Mouse (Mus musculus): ENCODE results near the gene 1700001O22Rik. TPM values are rescaled to one million over a fixed set of nuclear protein-coding genes. Genes with fewer than 3 reads are reported as not detected.

Gene 1700001O22Rik
- polyA plus RNA-seq, 1 experiment from 2014 or later, result 2.6 TPM

GRCm38 (mm10) chr2:30830283-30830795 is 26.9 kb upstream of the 1700001O22Rik start, which contains the start of gene Asb6:
Gene Asb6 (minus strand): TSS chr2:30830333.
- no peak for ATAC-seq (replicated peaks)
- Histone ChIP-seq H3K27ac (replicated peaks) (no peak within 1 kb of the TSS), H3K4me2 (replicated peaks) (no peak within 1 kb of the TSS), H3K4me3 (no peak within 1 kb of the TSS), H3K9me3 (no peaks in the 10 kb centered on the region), H3K27me3 (no peaks in the 10 kb centered on the region), H3K36me3 (peaks cover 5% of the 10 kb centered on the region; the same call in 1 of the 2 replicates), H3K9ac (replicated peaks) (no peak within 1 kb of the TSS), H3K4me1 (peaks cover 14% of the 10 kb centered on the region)
- WGBS, result 8% methylated on average over 4 of the region's 4 CpGs

- Histone ChIP-seq H3K4me2 (replicated peaks) (no peak overlapping the region), H3K9ac (replicated peaks) (no peak overlapping the region), H3K9me3 (no peaks in the 10 kb centered on the region), H3K36me3 (peaks cover 15% of the 10 kb centered on the region), H3K27me3 (no peaks in the 10 kb centered on the region), H3K27ac (replicated peaks) (no peak overlapping the region), H3K4me3 (no peak overlapping the region), H3K4me1 (peaks cover 14% of the 10 kb centered on the region)
- WGBS, result 34% methylated on average over 5 of the region's 5 CpGs
- ATAC-seq (replicated peaks), result no peak
These were observed 25.9 kb upstream of the 1700001O22Rik start for GRCm38 (mm10) chr2:30829315-30829714.

GRCm38 (mm10) chr2:30827749-30828475 is 24.5 kb upstream of the 1700001O22Rik start:
- Histone ChIP-seq H3K4me1 (peaks cover 20% of the 10 kb centered on the region), H3K4me2 (replicated peaks) (peak overlapping the region; percentile 94), H3K27me3 (no peaks in the 10 kb centered on the region), H3K9ac (replicated peaks) (peak overlapping the region; percentile 90), H3K9me3 (no peaks in the 10 kb centered on the region), H3K36me3 (peaks cover 29% of the 10 kb centered on the region), H3K27ac (replicated peaks) (peak overlapping the region; percentile 62), H3K4me3 (peak overlapping the region; percentile 91)
- WGBS, result under 1% methylated on average over 63 of the region's 63 CpGs
- ATAC-seq (replicated peaks), result peak; percentile 87

- H3K9ac ChIP-seq (replicated peaks), result peak overlapping the region; percentile 90
- H3K4me2 ChIP-seq (replicated peaks), result peak overlapping the region; percentile 94
- no peaks in the 10 kb centered on the region for H3K9me3 ChIP-seq
- 33% methylated on average over 26 of the region's 26 CpGs for WGBS
- no peaks in the 10 kb centered on the region for H3K27me3 ChIP-seq
- H3K36me3 ChIP-seq, result peaks cover 37% of the 10 kb centered on the region
- peaks cover 20% of the 10 kb centered on the region for H3K4me1 ChIP-seq
- no peak for ATAC-seq (replicated peaks)
- peak overlapping the region; percentile 62 for H3K27ac ChIP-seq (replicated peaks)
- H3K4me3 ChIP-seq, result peak overlapping the region; percentile 91
These were observed 23.6 kb upstream of the 1700001O22Rik start for GRCm38 (mm10) chr2:30826825-30827748.

- H3K27me3 ChIP-seq, result no peaks in the 10 kb centered on the region
- WGBS, result 67% methylated on average over 13 of the region's 13 CpGs
- no peaks in the 10 kb centered on the region for H3K9me3 ChIP-seq
- ATAC-seq (replicated peaks), result peak; percentile 29
- no peak overlapping the region for H3K9ac ChIP-seq (replicated peaks)
- H3K36me3 ChIP-seq, result peaks cover 62% of the 10 kb centered on the region
- peaks cover 20% of the 10 kb centered on the region for H3K4me1 ChIP-seq
- no peak overlapping the region for H3K4me3 ChIP-seq
- no peak overlapping the region for H3K4me2 ChIP-seq (replicated peaks)
- no peak overlapping the region for H3K27ac ChIP-seq (replicated peaks)
These were observed 20.1 kb upstream of the 1700001O22Rik start for GRCm38 (mm10) chr2:30823385-30824153.

- H3K4me2 ChIP-seq (replicated peaks), result no peak overlapping the region
- H3K27me3 ChIP-seq, result no peaks in the 10 kb centered on the region
- peaks cover 62% of the 10 kb centered on the region for H3K36me3 ChIP-seq
- no peak overlapping the region for H3K9ac ChIP-seq (replicated peaks)
- H3K4me1 ChIP-seq, result peaks cover 18% of the 10 kb centered on the region
- H3K4me3 ChIP-seq, result no peak overlapping the region
- WGBS, result 95% methylated on average over 8 of the region's 8 CpGs
- H3K9me3 ChIP-seq, result no peaks in the 10 kb centered on the region
- no peak for ATAC-seq (replicated peaks)
- no peak overlapping the region for H3K27ac ChIP-seq (replicated peaks)
These were observed 19.0 kb upstream of the 1700001O22Rik start for GRCm38 (mm10) chr2:30822460-30822859.

GRCm38 (mm10) chr2:30821073-30821472 is 17.6 kb upstream of the 1700001O22Rik start:
- H3K9me3 ChIP-seq, result no peaks in the 10 kb centered on the region
- H3K4me3 ChIP-seq, result no peak overlapping the region
- peaks cover 6% of the 10 kb centered on the region for H3K4me1 ChIP-seq
- H3K9ac ChIP-seq (replicated peaks), result no peak overlapping the region
- no peaks in the 10 kb centered on the region for H3K27me3 ChIP-seq
- H3K4me2 ChIP-seq (replicated peaks), result no peak overlapping the region
- H3K36me3 ChIP-seq, result peaks cover 69% of the 10 kb centered on the region
- 98% methylated on average over 3 of the region's 3 CpGs for WGBS
- no peak for ATAC-seq (replicated peaks)
- no peak overlapping the region for H3K27ac ChIP-seq (replicated peaks)

GRCm38 (mm10) chr2:30819873-30820272 is 16.4 kb upstream of the 1700001O22Rik start:
- Histone ChIP-seq H3K36me3 (peaks cover 71% of the 10 kb centered on the region), H3K4me1 (peaks cover 6% of the 10 kb centered on the region), H3K4me2 (replicated peaks) (no peak overlapping the region), H3K27me3 (no peaks in the 10 kb centered on the region), H3K27ac (replicated peaks) (no peak overlapping the region), H3K9me3 (no peaks in the 10 kb centered on the region), H3K9ac (replicated peaks) (no peak overlapping the region), H3K4me3 (no peak overlapping the region)
- no peak for ATAC-seq (replicated peaks)
- 97% methylated on average over 5 of the region's 5 CpGs for WGBS

GRCm38 (mm10) chr2:30816383-30816782 is 12.9 kb upstream of the 1700001O22Rik start:
- H3K4me1 ChIP-seq, result peaks cover 3% of the 10 kb centered on the region; the same call in 1 of the 2 replicates
- no peak for ATAC-seq (replicated peaks)
- peaks cover 55% of the 10 kb centered on the region for H3K36me3 ChIP-seq
- no peak overlapping the region for H3K27ac ChIP-seq (replicated peaks)
- H3K4me2 ChIP-seq (replicated peaks), result no peak overlapping the region
- H3K4me3 ChIP-seq, result no peak overlapping the region
- H3K9me3 ChIP-seq, result no peaks in the 10 kb centered on the region
- H3K9ac ChIP-seq (replicated peaks), result no peak overlapping the region
- no peaks in the 10 kb centered on the region for H3K27me3 ChIP-seq
- WGBS, result 85% methylated on average over 1 of the region's 1 CpGs

- H3K27ac ChIP-seq (replicated peaks), result no peak overlapping the region
- WGBS, result 92% methylated on average over 7 of the region's 7 CpGs
- no peak overlapping the region for H3K4me2 ChIP-seq (replicated peaks)
These were observed 7.1 kb upstream of the 1700001O22Rik start for GRCm38 (mm10) chr2:30810573-30810972.

GRCm38 (mm10) chr2:30809503-30809902 is 6.0 kb upstream of the 1700001O22Rik start:
- ATAC-seq (replicated peaks), result no peak
- H3K4me3 ChIP-seq, result peak overlapping the region; percentile 14
- no peaks in the 10 kb centered on the region for H3K27me3 ChIP-seq
- WGBS, result 86% methylated on average over 5 of the region's 5 CpGs
- H3K4me2 ChIP-seq (replicated peaks), result peak overlapping the region; percentile 73
- peaks cover 11% of the 10 kb centered on the region for H3K36me3 ChIP-seq
- peaks cover 33% of the 10 kb centered on the region for H3K4me1 ChIP-seq
- H3K9ac ChIP-seq (replicated peaks), result no peak overlapping the region; the same call in 1 of the 2 replicates
- H3K9me3 ChIP-seq, result no peaks in the 10 kb centered on the region
- 0 out of 2 replicates have a peak overlapping the region, but pooled peaks have one; percentile 29 for H3K27ac ChIP-seq (replicated peaks)

More at GRCm38 (mm10) chr2:30810573-30810972, 7.1 kb upstream of the 1700001O22Rik start:
- peaks cover 33% of the 10 kb centered on the region for H3K4me1 ChIP-seq
- no peak for ATAC-seq (replicated peaks)
- H3K9me3 ChIP-seq, result no peaks in the 10 kb centered on the region
- peaks cover 22% of the 10 kb centered on the region for H3K36me3 ChIP-seq
- no peak overlapping the region for H3K4me3 ChIP-seq
- H3K9ac ChIP-seq (replicated peaks), result no peak overlapping the region
- H3K27me3 ChIP-seq, result no peaks in the 10 kb centered on the region
